Mouse (Mus musculus): ENCODE data around the gene Elovl3. TPM values are rescaled to one million over a fixed set of nuclear protein-coding genes. Genes with fewer than 3 reads are reported as not detected.
"Not testable (repeated sequence)": the region's sequence is repeated elsewhere in the genome, so short reads cannot be mapped to it uniquely, and the experiment has no call there.

Elovl3 gene
- polyA plus RNA-seq, 1 experiment = not detected

- peaks cover 11% of the 10 kb centered on the region for H3K4me1 ChIP-seq (ENCODE audit: control insufficient read depth, insufficient read depth, low read length)
- H3K27ac ChIP-seq (ENCODE audit: insufficient read depth, low read depth, low read length) = no peak within 1 kb of the TSS
- TF ChIP-seq CTCF (IDR thresholded peaks at IDR 0.05; ENCODE audit: low read depth, low read length) = no peak
- no peak for TF ChIP-seq POLR2A (IDR thresholded peaks at IDR 0.05; ENCODE audit: borderline replicate concordance, low read depth, low read length)
- peak within 1 kb of the TSS; percentile 76 for H3K4me3 ChIP-seq (ENCODE audit: insufficient read depth, low read length)
Measured at GRCm38 (mm10) chr19:46152127-46152803, 20.6 kb downstream of the Elovl3 start, which contains the start of gene Gbf1. Gene Gbf1, plus strand, starts transcription at chr19:46152509.

- TF ChIP-seq POLR2A (IDR thresholded peaks at IDR 0.05; ENCODE audit: borderline replicate concordance, low read depth, low read length) (no peak), CTCF (IDR thresholded peaks at IDR 0.05; ENCODE audit: low read depth, low read length) (no peak)
- Histone ChIP-seq H3K27ac (ENCODE audit: insufficient read depth, low read depth, low read length) (no peak overlapping the region), H3K4me3 (ENCODE audit: insufficient read depth, low read length) (no peak overlapping the region), H3K4me1 (ENCODE audit: control insufficient read depth, insufficient read depth, low read length) (no peaks in the 10 kb centered on the region)
Measured at GRCm38 (mm10) chr19:46165950-46166349, 34.3 kb downstream of the Elovl3 start.

- H3K27ac ChIP-seq (ENCODE audit: insufficient read depth, low read depth, low read length); H3K4me1 ChIP-seq (ENCODE audit: control insufficient read depth, insufficient read depth, low read length); H3K4me3 ChIP-seq (ENCODE audit: insufficient read depth, low read length): not testable (repeated sequence)
Measured at GRCm38 (mm10) chr19:46167169-46167568, 35.5 kb downstream of the Elovl3 start.

GRCm38 (mm10) chr19:46169396-46169795 is 37.7 kb downstream of the Elovl3 start:
- H3K4me3 ChIP-seq (ENCODE audit: insufficient read depth, low read length) = no peak overlapping the region
- no peak overlapping the region for H3K27ac ChIP-seq (ENCODE audit: insufficient read depth, low read depth, low read length)
- no peaks in the 10 kb centered on the region for H3K4me1 ChIP-seq (ENCODE audit: control insufficient read depth, insufficient read depth, low read length)
- TF ChIP-seq CTCF (IDR thresholded peaks at IDR 0.05; ENCODE audit: low read depth, low read length) (no peak), POLR2A (IDR thresholded peaks at IDR 0.05; ENCODE audit: borderline replicate concordance, low read depth, low read length) (no peak)

- H3K4me3 ChIP-seq (ENCODE audit: insufficient read depth, low read length) = no peak overlapping the region
- no peak overlapping the region for H3K27ac ChIP-seq (ENCODE audit: insufficient read depth, low read depth, low read length)
- no peaks in the 10 kb centered on the region for H3K4me1 ChIP-seq (ENCODE audit: control insufficient read depth, insufficient read depth, low read length)
- TF ChIP-seq CTCF (IDR thresholded peaks at IDR 0.05; ENCODE audit: low read depth, low read length) (no peak), POLR2A (IDR thresholded peaks at IDR 0.05; ENCODE audit: borderline replicate concordance, low read depth, low read length) (no peak)
Measured at GRCm38 (mm10) chr19:46169913-46170312, 38.2 kb downstream of the Elovl3 start.

- Histone ChIP-seq H3K27ac (ENCODE audit: insufficient read depth, low read depth, low read length) (no peak overlapping the region), H3K4me3 (ENCODE audit: insufficient read depth, low read length) (no peak overlapping the region), H3K4me1 (ENCODE audit: control insufficient read depth, insufficient read depth, low read length) (0 out of 2 replicates have a peak, but pooled peaks cover 1% of the 10 kb centered on the region)
- TF ChIP-seq CTCF (IDR thresholded peaks at IDR 0.05; ENCODE audit: low read depth, low read length) (no peak), POLR2A (IDR thresholded peaks at IDR 0.05; ENCODE audit: borderline replicate concordance, low read depth, low read length) (no peak)
Measured at GRCm38 (mm10) chr19:46172541-46172940, 40.8 kb downstream of the Elovl3 start.

GRCm38 (mm10) chr19:46175173-46175572 is 43.5 kb downstream of the Elovl3 start:
- Histone ChIP-seq H3K27ac (ENCODE audit: insufficient read depth, low read depth, low read length) (no peak overlapping the region), H3K4me1 (ENCODE audit: control insufficient read depth, insufficient read depth, low read length) (peaks cover 12% of the 10 kb centered on the region)

GRCm38 (mm10) chr19:46177046-46177445 is 45.3 kb downstream of the Elovl3 start:
- Histone ChIP-seq H3K27ac (ENCODE audit: insufficient read depth, low read depth, low read length) (no peak overlapping the region), H3K4me1 (ENCODE audit: control insufficient read depth, insufficient read depth, low read length) (peaks cover 12% of the 10 kb centered on the region), H3K4me3 (ENCODE audit: insufficient read depth, low read length) (no peak overlapping the region)
- no peak for TF ChIP-seq POLR2A (IDR thresholded peaks at IDR 0.05; ENCODE audit: borderline replicate concordance, low read depth, low read length)
- no peak for TF ChIP-seq CTCF (IDR thresholded peaks at IDR 0.05; ENCODE audit: low read depth, low read length)

More at GRCm38 (mm10) chr19:46175173-46175572, 43.5 kb downstream of the Elovl3 start:
- no peak overlapping the region for H3K4me3 ChIP-seq (ENCODE audit: insufficient read depth, low read length)
- no peak for TF ChIP-seq CTCF (IDR thresholded peaks at IDR 0.05; ENCODE audit: low read depth, low read length)
- TF ChIP-seq POLR2A (IDR thresholded peaks at IDR 0.05; ENCODE audit: borderline replicate concordance, low read depth, low read length) = no peak

- H3K27ac ChIP-seq (ENCODE audit: insufficient read depth, low read depth, low read length) = no peak overlapping the region
- TF ChIP-seq CTCF (IDR thresholded peaks at IDR 0.05; ENCODE audit: low read depth, low read length) (no peak), POLR2A (IDR thresholded peaks at IDR 0.05; ENCODE audit: borderline replicate concordance, low read depth, low read length) (no peak)
- H3K4me3 ChIP-seq (ENCODE audit: insufficient read depth, low read length) = no peak overlapping the region
- H3K4me1 ChIP-seq (ENCODE audit: control insufficient read depth, insufficient read depth, low read length) = peaks cover 12% of the 10 kb centered on the region
Measured at GRCm38 (mm10) chr19:46180274-46180673, 48.6 kb downstream of the Elovl3 start.

- Histone ChIP-seq H3K27ac (ENCODE audit: insufficient read depth, low read depth, low read length) (no peak overlapping the region), H3K4me1 (ENCODE audit: control insufficient read depth, insufficient read depth, low read length) (peaks cover 18% of the 10 kb centered on the region), H3K4me3 (ENCODE audit: insufficient read depth, low read length) (no peak overlapping the region)
- TF ChIP-seq POLR2A (IDR thresholded peaks at IDR 0.05; ENCODE audit: borderline replicate concordance, low read depth, low read length) (no peak), CTCF (IDR thresholded peaks at IDR 0.05; ENCODE audit: low read depth, low read length) (no peak)
Measured at GRCm38 (mm10) chr19:46182241-46182640, 50.5 kb downstream of the Elovl3 start.

Other genes starting within 250 kb of the Elovl3 start
- 9.6 and 13.2 TPM in 2 replicates for gene Armh3, start 133.4 kb upstream of the Elovl3 start, polyA plus RNA-seq (2012; ENCODE audit: insufficient read depth, insufficient read length, missing spikeins)
- 6.7 and 6.9 TPM in 2 replicates for gene Hps6, start 128.4 kb upstream of the Elovl3 start, polyA plus RNA-seq (2012; ENCODE audit: insufficient read depth, insufficient read length, missing spikeins)
- gene Pprc1, start 87.0 kb upstream of the Elovl3 start, polyA plus RNA-seq (2012; ENCODE audit: insufficient read depth, insufficient read length, missing spikeins) = 10.9 and 16.5 TPM in 2 replicates
- 103 and 106 TPM in 2 replicates for gene Ldb1, start 86.7 kb upstream of the Elovl3 start, polyA plus RNA-seq (2012; ENCODE audit: insufficient read depth, insufficient read length, missing spikeins)
- 15.8 and 16.8 TPM in 2 replicates for gene Nolc1, start 56.0 kb upstream of the Elovl3 start, polyA plus RNA-seq (2012; ENCODE audit: insufficient read depth, insufficient read length, missing spikeins)
- gene Pitx3, start 16.4 kb downstream of the Elovl3 start, polyA plus RNA-seq (2012; ENCODE audit: insufficient read depth, insufficient read length, missing spikeins) = not detected in 2 replicates
- gene Gbf1, start 20.6 kb downstream of the Elovl3 start, polyA plus RNA-seq (2012; ENCODE audit: insufficient read depth, insufficient read length, missing spikeins) = 20.2 and 28.0 TPM in 2 replicates
- 44.7 and 51.7 TPM in 2 replicates for gene Nfkb2, start 172.4 kb downstream of the Elovl3 start, polyA plus RNA-seq (2012; ENCODE audit: insufficient read depth, insufficient read length, missing spikeins)
- 0.71 TPM in 1 of 2 replicates, not detected in the other for gene Psd, start 195.3 kb downstream of the Elovl3 start, polyA plus RNA-seq (2012; ENCODE audit: insufficient read depth, insufficient read length, missing spikeins)
- gene Fbxl15, start 196.3 kb downstream of the Elovl3 start, polyA plus RNA-seq (2012; ENCODE audit: insufficient read depth, insufficient read length, missing spikeins) = 6.9 and 8.9 TPM in 2 replicates
- 136 and 163 TPM in 2 replicates for gene Cuedc2, start 206.8 kb downstream of the Elovl3 start, polyA plus RNA-seq (2012; ENCODE audit: insufficient read depth, insufficient read length, missing spikeins)
- 23.2 and 25.5 TPM in 2 replicates for gene Mfsd13a, start 209.2 kb downstream of the Elovl3 start, polyA plus RNA-seq (2012; ENCODE audit: insufficient read depth, insufficient read length, missing spikeins)
- 0.67 TPM in 1 of 2 replicates, not detected in the other for gene 2310034G01Rik, start 218.4 kb downstream of the Elovl3 start, polyA plus RNA-seq (2012; ENCODE audit: insufficient read depth, insufficient read length, missing spikeins)

Data from bone marrow macrophage, adult 2 months (primary cell).